Mouse (Mus musculus) cerebellum, adult 2 months (tissue): ENCODE data around the gene Dhdds.

ENCODE experiments used
- CTCF ChIP-seq: fragments of 200-500 bp; IDR thresholded peaks from 2 replicates; pipeline ENCODE4 v1.5.1; 2011; ENCODE audit warnings: low read depth, mild to moderate bottlenecking, control low read depth, low read length, moderate library complexity, borderline replicate concordance; ENCODE audit not compliant: insufficient read depth
- POLR2A ChIP-seq: fragments of 200-500 bp; IDR thresholded peaks from 2 replicates; pipeline ENCODE4 v1.6.1; 2011; ENCODE audit warnings: low read length, control low read depth, borderline replicate concordance; ENCODE audit not compliant: insufficient read depth

- TF ChIP-seq CTCF (no peak), POLR2A (no peak)
These were observed 16.6 kb upstream of the Dhdds start for GRCm38 (mm10) chr4:134017201-134017865.
